Mouse (Mus musculus): ENCODE results near the gene Abracl. TPM values are rescaled to one million over a fixed set of nuclear protein-coding genes. Genes with fewer than 3 reads are reported as not detected.

The Abracl gene
- total RNA-seq, 2 experiments from 2014 or later: 18.9 to 19.3 TPM

DNA sequence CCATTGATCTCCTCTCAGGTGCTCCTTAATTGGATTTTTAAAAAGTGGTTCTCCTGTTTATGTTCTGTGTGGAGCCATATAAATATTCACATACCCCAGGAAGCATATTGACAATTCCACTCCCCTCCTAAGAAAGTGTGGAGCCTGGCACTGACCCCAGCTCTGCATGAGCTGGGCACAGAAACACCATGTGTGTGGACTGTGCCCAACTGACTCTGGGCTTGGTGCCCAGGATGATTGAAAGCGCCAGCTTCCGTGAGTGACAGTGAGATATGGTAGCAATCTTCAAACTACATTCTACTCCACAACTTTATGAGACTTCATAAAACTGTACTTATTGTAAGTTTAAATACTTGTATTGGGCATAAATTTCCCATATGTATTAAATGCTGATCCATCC, 39.8 kb downstream of the Abracl start:
- no peak for TF ChIP-seq CTCF (IDR thresholded peaks at IDR 0.05)
- no peak overlapping the region for H3K27ac ChIP-seq
- no peak for DNase-seq (ENCODE audit: extremely low spot score in 1 of 2, low spot score in 2 of 2)
- intact Hi-C loops (cut with DNase I): no loop called here
- H3K4me3 ChIP-seq: no peak overlapping the region

DNA sequence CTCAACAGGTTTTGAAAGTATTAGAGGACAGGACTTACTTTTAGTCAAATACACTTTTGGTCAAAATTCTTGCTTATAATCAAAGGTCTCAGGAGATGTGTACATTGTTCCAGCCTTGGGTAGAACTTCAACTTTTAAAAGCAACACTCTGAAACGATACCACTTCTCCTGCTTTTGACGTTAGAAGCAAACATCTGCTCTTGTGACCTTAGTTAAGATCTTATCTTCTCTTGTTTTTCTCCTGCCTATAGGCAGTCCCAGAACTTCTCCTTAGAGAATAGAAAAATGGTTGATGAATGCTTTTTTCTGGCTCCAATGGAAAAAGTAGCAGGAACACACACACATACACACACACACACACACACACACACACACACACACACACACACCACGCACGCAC, 57.0 kb downstream of the Abracl start:
- no peak overlapping the region for H3K4me3 ChIP-seq
- no peak overlapping the region for H3K27ac ChIP-seq
- TF ChIP-seq CTCF (IDR thresholded peaks at IDR 0.05): no peak
- intact Hi-C loops (cut with DNase I): no loop called here
- DNase-seq (ENCODE audit: extremely low spot score in 1 of 2, low spot score in 2 of 2): no peak

Other genes with a start within 250 kb of the Abracl start
- gene Txlnb, start 227.1 kb downstream of the Abracl start, total RNA-seq (2021): under 1 TPM; 0.44 to 0.54 TPM
- 10 to 100 TPM; 28.9 to 29.5 TPM for gene Heca, start 75.2 kb downstream of the Abracl start, total RNA-seq (2021)
- 10 to 100 TPM; 65.3 to 73.0 TPM for gene Reps1, start 32.6 kb upstream of the Abracl start, total RNA-seq (2021)
- under 1 TPM; 0.11 to 0.63 TPM for gene Ect2l, start 187.6 kb upstream of the Abracl start, total RNA-seq (2021)
- gene Ccdc28a, start 211.7 kb upstream of the Abracl start, total RNA-seq (2021): 10 to 100 TPM; 34.0 to 34.9 TPM

All from left cerebral cortex, adult 2 months (tissue).